Mouse (Mus musculus): ENCODE measurements around the gene Bsg.

Gene Bsg

GRCm38 (mm10) chr10:79704065-79704969 is at the start of gene Bsg:
Gene Bsg (plus strand): TSS chr10:79704491.
- DNase-seq: peak; percentile 99 to 100

GRCm38 (mm10) chr10:79654946-79655395 is 49.3 kb upstream of the Bsg start:
- DNase-seq: no peak

- no peak for DNase-seq
These were observed 45.5 kb upstream of the Bsg start for GRCm38 (mm10) chr10:79658829-79659228.

- no peak for DNase-seq
These were observed 44.0 kb upstream of the Bsg start for GRCm38 (mm10) chr10:79660298-79660697.

- DNase-seq: no peak
These were observed 42.4 kb upstream of the Bsg start for GRCm38 (mm10) chr10:79661861-79662260.

- DNase-seq: peak; percentile 65 to 81
These were observed 40.1 kb upstream of the Bsg start, which contains the start of gene Madcam1 for GRCm38 (mm10) chr10:79664131-79664665. Gene Madcam1 (plus strand): TSS chr10:79664559.

GRCm38 (mm10) chr10:79665051-79665450 is 39.2 kb upstream of the Bsg start:
- no peak for DNase-seq

GRCm38 (mm10) chr10:79666493-79666892 is 37.8 kb upstream of the Bsg start:
- DNase-seq: no peak

- no peak for DNase-seq
These were observed 36.2 kb upstream of the Bsg start for GRCm38 (mm10) chr10:79668076-79668475.

GRCm38 (mm10) chr10:79668771-79669575 is 35.3 kb upstream of the Bsg start, which contains the start of gene Tpgs1:
Gene Tpgs1 (plus strand): TSS chr10:79669369.
- DNase-seq: peak; percentile 90 to 91

- DNase-seq: peak; percentile 80 to 81
These were observed 34.7 kb upstream of the Bsg start for GRCm38 (mm10) chr10:79669576-79670057.

- DNase-seq: no peak
These were observed 34.0 kb upstream of the Bsg start for GRCm38 (mm10) chr10:79670071-79670888.

GRCm38 (mm10) chr10:79671396-79672087 is 32.7 kb upstream of the Bsg start:
- no peak for DNase-seq

GRCm38 (mm10) chr10:79672088-79672455 is 32.2 kb upstream of the Bsg start:
- DNase-seq: no peak

- DNase-seq: no peak
These were observed 31.2 kb upstream of the Bsg start for GRCm38 (mm10) chr10:79673054-79673453.

GRCm38 (mm10) chr10:79675346-79676035 is 28.8 kb upstream of the Bsg start:
- DNase-seq: no peak

GRCm38 (mm10) chr10:79680606-79681495 is 23.4 kb upstream of the Bsg start:
- peak in 1 of 2 experiments; percentile 38 for DNase-seq

GRCm38 (mm10) chr10:79681591-79682245 is 22.6 kb upstream of the Bsg start, which contains the start of gene Cdc34:
Gene Cdc34 (plus strand): TSS chr10:79682195.
- peak; percentile 99 to 100 for DNase-seq

GRCm38 (mm10) chr10:79682551-79682915 is 21.8 kb upstream of the Bsg start:
- peak; percentile 42 to 43 for DNase-seq
